Mouse (Mus musculus) liver, embryonic 11.5 days (tissue): ENCODE results near the gene Nlgn1. TPM values are rescaled to one million over a fixed set of nuclear protein-coding genes. Genes with fewer than 3 reads are reported as not detected.

ENCODE experiments used
- ATAC-seq: fragments of 200-750 bp; cut with Nextera tagmentation; replicated peaks from 2 replicates; pipeline ENCODE4 v1.8.0; 2017; ENCODE audit warnings: moderate number of reproducible peaks, mild to moderate bottlenecking, moderate TSS enrichment, moderate library complexity; ENCODE audit not compliant: low FRiP score
- DNase-seq: peaks from one replicate; pipeline ENCODE4 v3.0.0-alpha.2; 2017; ENCODE audit warnings: low spot score
- H3K27ac ChIP-seq: fragments of 300-500 bp; sonication (generic); 2 replicates; pipeline ENCODE4 v1.5.1; 2014; ENCODE audit warnings: mild to moderate bottlenecking, low read depth, low read length, control low read depth
- H3K27me3 ChIP-seq: fragments of 300-500 bp; sonication (generic); replicated peaks from 2 replicates; pipeline ENCODE4 v1.6.1; 2014; ENCODE audit warnings: low read length, mixed read lengths; ENCODE audit not compliant: control insufficient read depth, insufficient read depth
- H3K36me3 ChIP-seq: fragments of 300-500 bp; sonication (generic); 2 replicates; pipeline ENCODE4 v1.6.1; 2014; ENCODE audit warnings: mild to moderate bottlenecking, low read length, moderate library complexity, mixed read lengths; ENCODE audit not compliant: control insufficient read depth, insufficient read depth
- H3K4me1 ChIP-seq: fragments of 300-500 bp; sonication (generic); replicated peaks from 2 replicates; pipeline ENCODE4 v1.6.1; 2014; ENCODE audit warnings: low read length, mixed read lengths; ENCODE audit not compliant: control insufficient read depth, insufficient read depth
- H3K4me2 ChIP-seq: fragments of 300-500 bp; sonication (generic); 2 replicates; pipeline ENCODE4 v1.6.1; 2014; ENCODE audit warnings: mild to moderate bottlenecking, control low read depth, moderate library complexity
- H3K4me3 ChIP-seq: fragments of 300-500 bp; sonication (generic); 2 replicates; pipeline ENCODE4 v1.5.1; 2014; ENCODE audit warnings: low read depth, low read length, control low read depth
- H3K9ac ChIP-seq: fragments of 300-500 bp; sonication (generic); 2 replicates; pipeline ENCODE4 v1.6.1; 2014; ENCODE audit warnings: low read depth, low read length, control low read depth
- H3K9me3 ChIP-seq: fragments of 300-500 bp; sonication (generic); 2 replicates; pipeline ENCODE4 v1.6.1; 2016; ENCODE audit warnings: low read length, inconsistent platforms, mixed read lengths; ENCODE audit not compliant: control insufficient read depth
- WGBS: fragments of 180-500 bp; shearing (Covaris S2); extraction: QIAGEN DNeasy Blood & Tissue Kit; methylation state at CpG from one replicate; pipeline ENCODE4 v1.1.7; 2014; 5-methylcytosine and 5-hydroxymethylcytosine counted together
- polyA plus RNA-seq: library from polyadenylated mRNA; unstranded; fragments of >200 nt; fragmentation: Nextera tagmentation; extraction: Ambion mirVana; gene quantifications from 2 replicates; pipeline ENCODE4 v1.2.1, GENCODE M21; 2014

Nlgn1 gene
- polyA plus RNA-seq, 1 experiment from 2014 or later = 0.11 TPM

DNA sequence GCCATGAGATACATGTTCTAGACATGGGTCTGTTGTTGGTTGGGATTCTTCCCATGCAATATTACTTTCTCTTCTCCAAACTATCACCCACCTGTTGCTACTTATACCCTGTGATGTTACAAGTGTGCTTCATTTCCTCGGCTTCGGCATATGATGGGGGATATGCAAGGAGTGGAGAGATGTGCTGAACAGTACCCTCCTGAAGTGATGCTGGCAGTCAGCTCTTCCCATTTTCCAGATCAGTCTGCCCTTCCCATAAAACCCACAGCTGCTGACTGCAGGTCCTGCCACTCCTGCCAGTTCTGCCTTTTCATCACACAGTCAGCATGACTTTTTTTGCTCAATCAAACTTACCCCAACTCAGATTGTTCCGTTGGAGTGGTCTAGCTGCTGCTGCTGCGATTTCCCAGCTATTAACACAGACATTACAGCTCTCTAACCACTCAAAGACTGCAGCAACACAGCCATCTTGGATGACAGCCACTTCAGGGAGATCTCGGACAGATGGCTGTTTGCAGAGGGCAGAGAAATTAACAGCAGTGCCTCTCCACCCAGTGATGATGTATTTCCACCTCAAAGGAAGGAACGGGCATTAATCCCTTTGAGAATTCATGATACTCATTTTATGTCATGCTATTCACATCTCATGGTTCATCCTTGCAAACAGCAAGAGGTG is 643.3 kb downstream of the Nlgn1 start:
- Histone ChIP-seq H3K27ac (no peak overlapping the region), H3K27me3 (no peaks in the 10 kb centered on the region), H3K9ac (no peak overlapping the region), H3K4me1 (no peaks in the 10 kb centered on the region), H3K36me3 (no peaks in the 10 kb centered on the region), H3K9me3 (no peaks in the 10 kb centered on the region), H3K4me2 (no peak overlapping the region), H3K4me3 (no peak overlapping the region)
- 77% methylated on average over 6 of the region's 6 CpGs for WGBS
- no peak for DNase-seq
- ATAC-seq = no peak

- H3K4me3 ChIP-seq = no peak overlapping the region
- no peaks in the 10 kb centered on the region for H3K27me3 ChIP-seq
- ATAC-seq (no peak), DNase-seq (no peak)
- H3K4me1 ChIP-seq = no peaks in the 10 kb centered on the region
- no peaks in the 10 kb centered on the region for H3K9me3 ChIP-seq
- no peaks in the 10 kb centered on the region for H3K36me3 ChIP-seq
- H3K9ac ChIP-seq = no peak overlapping the region
- H3K27ac ChIP-seq = no peak overlapping the region
- no peak overlapping the region for H3K4me2 ChIP-seq
- WGBS = 83% methylated on average over 2 of the region's 2 CpGs
Observed at GRCm38 (mm10) chr3:25683696-25684095, 648.6 kb downstream of the Nlgn1 start.

DNA sequence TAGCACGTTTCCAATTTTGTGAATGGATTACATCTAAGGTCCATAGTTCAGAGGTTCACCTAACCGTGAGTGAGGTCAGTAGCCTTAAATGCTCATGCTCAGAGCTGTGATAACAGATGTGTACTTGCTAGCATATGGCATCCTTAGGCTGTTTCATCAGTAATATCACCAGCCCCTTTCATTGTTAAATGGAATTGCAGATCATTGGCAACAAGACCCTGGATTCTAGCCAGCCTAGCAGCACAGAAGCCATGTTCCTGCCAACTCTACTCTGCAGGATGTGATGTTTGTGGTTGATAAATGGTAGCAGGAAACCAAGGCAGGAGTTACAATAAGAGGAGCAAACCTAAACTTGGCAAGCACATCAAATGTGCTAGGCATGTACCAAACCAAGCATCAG is 652.9 kb downstream of the Nlgn1 start:
- Histone ChIP-seq H3K36me3 (no peaks in the 10 kb centered on the region), H3K27me3 (no peaks in the 10 kb centered on the region), H3K4me1 (no peaks in the 10 kb centered on the region), H3K9me3 (no peaks in the 10 kb centered on the region), H3K4me2 (no peak overlapping the region), H3K27ac (no peak overlapping the region), H3K4me3 (no peak overlapping the region), H3K9ac (no peak overlapping the region)
- ATAC-seq = no peak
- no peak for DNase-seq
- 60% methylated on average over 2 of the region's 2 CpGs for WGBS

DNA sequence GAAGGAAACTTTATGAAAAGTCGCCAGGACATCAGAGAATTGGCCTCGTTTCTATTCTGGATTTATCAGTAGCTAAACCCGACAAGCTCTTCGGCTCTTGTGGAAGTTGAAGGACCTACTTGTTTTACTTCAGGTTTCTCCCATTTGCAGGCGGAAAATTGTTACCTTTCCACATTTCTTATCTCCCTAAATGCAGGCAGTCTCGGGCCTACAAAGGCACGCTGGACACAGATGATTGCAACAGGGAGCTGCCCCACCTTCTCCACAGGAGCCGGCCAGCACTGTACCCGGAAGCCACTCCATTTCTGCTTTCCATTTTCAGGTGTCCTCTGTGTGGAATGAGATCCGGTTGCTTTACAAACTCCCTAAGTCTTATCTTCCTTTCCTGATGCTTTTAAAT is 656.4 kb downstream of the Nlgn1 start:
- no peak for ATAC-seq
- WGBS = 77% methylated on average over 10 of the region's 10 CpGs
- Histone ChIP-seq H3K4me1 (no peaks in the 10 kb centered on the region), H3K9me3 (no peaks in the 10 kb centered on the region), H3K27me3 (no peaks in the 10 kb centered on the region), H3K4me2 (no peak overlapping the region), H3K36me3 (no peaks in the 10 kb centered on the region), H3K9ac (no peak overlapping the region), H3K4me3 (no peak overlapping the region), H3K27ac (no peak overlapping the region)
- no peak for DNase-seq

DNA sequence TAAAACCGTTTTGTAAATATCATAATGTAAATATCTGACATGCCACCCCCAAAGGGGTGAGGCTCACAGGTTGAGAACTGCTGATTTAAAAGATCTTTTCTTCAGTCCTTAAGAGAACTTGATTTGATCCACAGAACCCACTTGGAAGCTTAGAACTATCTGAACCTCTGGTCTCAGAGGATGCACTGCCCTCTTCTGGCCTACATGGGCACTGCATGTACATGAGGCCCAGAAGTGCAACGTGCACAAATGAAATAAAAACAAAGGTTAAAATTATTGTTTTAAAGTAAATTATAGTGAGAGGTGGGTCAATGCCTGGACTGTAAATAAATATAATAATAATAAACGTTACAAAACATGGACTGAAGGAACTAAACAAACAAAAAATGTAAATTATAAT is 657.2 kb downstream of the Nlgn1 start:
- H3K4me2 ChIP-seq = no peak overlapping the region
- H3K4me1 ChIP-seq = no peaks in the 10 kb centered on the region
- no peak overlapping the region for H3K27ac ChIP-seq
- no peak for DNase-seq
- no peaks in the 10 kb centered on the region for H3K9me3 ChIP-seq
- no peak overlapping the region for H3K4me3 ChIP-seq
- H3K27me3 ChIP-seq = no peaks in the 10 kb centered on the region
- no peaks in the 10 kb centered on the region for H3K36me3 ChIP-seq
- 48% methylated on average over 3 of the region's 3 CpGs for WGBS
- no peak for ATAC-seq
- H3K9ac ChIP-seq = no peak overlapping the region

DNA sequence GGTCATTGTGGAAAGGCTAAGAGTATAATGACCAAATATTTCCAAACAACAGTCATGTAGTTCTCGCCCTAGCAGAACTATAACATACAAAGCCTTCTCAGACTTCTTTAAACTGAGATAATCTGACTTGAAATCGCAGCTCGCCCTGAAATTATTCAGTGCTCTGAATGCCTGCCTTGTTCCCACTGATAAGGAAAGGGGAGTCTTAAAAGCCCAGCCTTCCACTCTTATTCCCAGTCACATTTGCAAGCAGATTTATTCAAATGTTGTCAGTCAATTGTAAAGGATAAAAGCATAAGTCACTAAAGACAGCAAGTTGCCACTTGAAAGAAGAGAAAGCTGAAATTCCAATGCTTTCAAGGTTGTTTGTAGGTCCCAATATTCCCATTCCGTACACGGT is 658.9 kb downstream of the Nlgn1 start:
- H3K4me2 ChIP-seq = no peak overlapping the region
- ATAC-seq (no peak), DNase-seq (no peak)
- no peak overlapping the region for H3K4me3 ChIP-seq
- H3K9me3 ChIP-seq = no peaks in the 10 kb centered on the region
- 72% methylated on average over 5 of the region's 5 CpGs for WGBS
- H3K9ac ChIP-seq = no peak overlapping the region
- no peaks in the 10 kb centered on the region for H3K36me3 ChIP-seq
- H3K27ac ChIP-seq = no peak overlapping the region
- H3K27me3 ChIP-seq = no peaks in the 10 kb centered on the region
- no peaks in the 10 kb centered on the region for H3K4me1 ChIP-seq

- DNase-seq (no peak), ATAC-seq (no peak)
- Histone ChIP-seq H3K4me3 (no peak overlapping the region), H3K36me3 (no peaks in the 10 kb centered on the region), H3K27ac (no peak overlapping the region), H3K4me2 (no peak overlapping the region), H3K9me3 (no peaks in the 10 kb centered on the region), H3K27me3 (no peaks in the 10 kb centered on the region), H3K4me1 (no peaks in the 10 kb centered on the region), H3K9ac (no peak overlapping the region)
- WGBS = 80% methylated on average over 4 of the region's 4 CpGs
Observed at GRCm38 (mm10) chr3:25672779-25673178, 659.5 kb downstream of the Nlgn1 start.

DNA sequence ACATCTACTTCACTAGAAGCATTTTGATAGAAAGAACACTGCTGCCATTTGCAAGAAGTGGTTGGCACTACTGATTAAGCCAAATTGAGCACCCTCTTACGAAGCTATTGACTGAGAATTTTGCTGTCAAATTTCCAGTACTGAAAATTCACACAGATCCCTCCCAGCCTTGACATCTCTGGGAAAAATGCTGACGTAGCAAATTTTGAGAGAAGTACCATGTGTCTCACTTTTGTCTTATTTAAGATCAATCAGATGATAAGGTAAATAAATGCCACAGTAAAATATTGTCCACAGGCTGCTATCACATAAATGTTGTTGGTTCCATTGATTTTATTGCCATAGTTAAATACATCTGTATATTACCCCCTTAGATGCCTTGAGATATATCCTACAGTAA is 668.8 kb downstream of the Nlgn1 start:
- Histone ChIP-seq H3K27ac (no peak overlapping the region), H3K9me3 (no peaks in the 10 kb centered on the region), H3K4me2 (no peak overlapping the region), H3K4me3 (no peak overlapping the region), H3K4me1 (no peaks in the 10 kb centered on the region), H3K36me3 (no peaks in the 10 kb centered on the region), H3K9ac (no peak overlapping the region), H3K27me3 (no peaks in the 10 kb centered on the region)
- no peak for ATAC-seq
- no peak for DNase-seq
- WGBS = 71% methylated on average over 2 of the region's 2 CpGs

GRCm38 (mm10) chr3:25660285-25660684 is 672.0 kb downstream of the Nlgn1 start:
- H3K9me3 ChIP-seq = no peaks in the 10 kb centered on the region
- no peak overlapping the region for H3K4me2 ChIP-seq
- H3K27me3 ChIP-seq = no peaks in the 10 kb centered on the region
- ATAC-seq (no peak), DNase-seq (no peak)
- H3K27ac ChIP-seq = no peak overlapping the region
- H3K9ac ChIP-seq = no peak overlapping the region
- H3K4me1 ChIP-seq = no peaks in the 10 kb centered on the region
- H3K4me3 ChIP-seq = no peak overlapping the region
- WGBS = 94% methylated on average over 3 of the region's 3 CpGs
- no peaks in the 10 kb centered on the region for H3K36me3 ChIP-seq
